Mouse (Mus musculus): ENCODE results near the gene Metap1. TPM values are rescaled to one million over a fixed set of nuclear protein-coding genes. Genes with fewer than 3 reads are reported as not detected.

Metap1 gene
- 10 to 100 TPM; 51.7 to 54.1 TPM for total RNA-seq (2021)
- long read RNA-seq, transcript Metap1-201 (11 exons, 2,686 nt), result major isoform, 44 of 82 reads
- long read RNA-seq, partial matches to known transcripts, result 4 of 82 reads
- long read RNA-seq, other reads (novel, unspliced or antisense), result 34 of 82 reads

- peak; percentile 96 to 98 for DNase-seq (ENCODE audit: low spot score in 2 of 2)
Observed at GRCm38 (mm10) chr3:138489327-138490033, at the start of gene Metap1. Gene Metap1 (minus strand): TSS chr3:138489515.

GRCm38 (mm10) chr3:138536031-138536430 is 46.7 kb upstream of the Metap1 start:
- DNase-seq (ENCODE audit: low spot score in 2 of 2), result no peak

- DNase-seq (ENCODE audit: low spot score in 2 of 2), result no peak
Observed at GRCm38 (mm10) chr3:138532764-138533163, 43.4 kb upstream of the Metap1 start.

GRCm38 (mm10) chr3:138531479-138532181 is 42.3 kb upstream of the Metap1 start:
- DNase-seq (ENCODE audit: low spot score in 2 of 2), result no peak

GRCm38 (mm10) chr3:138530578-138531478 is 41.5 kb upstream of the Metap1 start:
- DNase-seq (ENCODE audit: low spot score in 2 of 2), result no peak

- DNase-seq (ENCODE audit: low spot score in 2 of 2), result no peak
Observed at GRCm38 (mm10) chr3:138528265-138528664, 39.0 kb upstream of the Metap1 start.

GRCm38 (mm10) chr3:138527667-138528231 is 38.4 kb upstream of the Metap1 start:
- peak; percentile 54 to 65 for DNase-seq (ENCODE audit: low spot score in 2 of 2)

GRCm38 (mm10) chr3:138526916-138527666 is 37.8 kb upstream of the Metap1 start:
- DNase-seq (ENCODE audit: low spot score in 2 of 2), result peak; percentile 95 to 97

GRCm38 (mm10) chr3:138526073-138526915 is 37.0 kb upstream of the Metap1 start, which contains the start of gene Eif4e:
Gene Eif4e (plus strand): TSS chr3:138526179.
- DNase-seq (ENCODE audit: low spot score in 2 of 2), result peak; percentile 11 to 48

GRCm38 (mm10) chr3:138525494-138525893 is 36.2 kb upstream of the Metap1 start:
- DNase-seq (ENCODE audit: low spot score in 2 of 2), result no peak

GRCm38 (mm10) chr3:138523956-138524355 is 34.6 kb upstream of the Metap1 start:
- DNase-seq (ENCODE audit: low spot score in 2 of 2), result no peak

GRCm38 (mm10) chr3:138519218-138519617 is 29.9 kb upstream of the Metap1 start:
- DNase-seq (ENCODE audit: low spot score in 2 of 2), result no peak

GRCm38 (mm10) chr3:138517881-138518280 is 28.6 kb upstream of the Metap1 start:
- DNase-seq (ENCODE audit: low spot score in 2 of 2), result no peak

- no peak for DNase-seq (ENCODE audit: low spot score in 2 of 2)
Observed at GRCm38 (mm10) chr3:138515656-138516370, 26.5 kb upstream of the Metap1 start.

- DNase-seq (ENCODE audit: low spot score in 2 of 2), result no peak
Observed at GRCm38 (mm10) chr3:138514749-138515148, 25.4 kb upstream of the Metap1 start.

GRCm38 (mm10) chr3:138513243-138513642 is 23.9 kb upstream of the Metap1 start:
- no peak for DNase-seq (ENCODE audit: low spot score in 2 of 2)

GRCm38 (mm10) chr3:138510471-138510870 is 21.2 kb upstream of the Metap1 start:
- no peak for DNase-seq (ENCODE audit: low spot score in 2 of 2)

- DNase-seq (ENCODE audit: low spot score in 2 of 2), result no peak
Observed at GRCm38 (mm10) chr3:138509581-138509980, 20.3 kb upstream of the Metap1 start.

- DNase-seq (ENCODE audit: low spot score in 2 of 2), result peak in 1 of 2 experiments; percentile 40
Observed at GRCm38 (mm10) chr3:138506749-138507148, 17.4 kb upstream of the Metap1 start.

Measured in layer of hippocampus, postnatal 10 days (tissue).